Mouse (Mus musculus) adrenal gland, adult 18-20 months (tissue): ENCODE results near the gene Olfr1216. TPM values are rescaled to one million over a fixed set of nuclear protein-coding genes. Genes with fewer than 3 reads are reported as not detected.
"Not testable (repeated sequence)": the region's sequence is repeated elsewhere in the genome, so short reads cannot be mapped to it uniquely, and the experiment has no call there.

Experiments
- DNase-seq, 2 experiments: peaks; one replicate each; pipeline ENCODE4 v3.0.0; 2021 to 2022; ENCODE audit warnings: low spot score in 2 of 2
- long read RNA-seq, 2 experiments: library from polyadenylated mRNA; stranded (forward); transcript quantifications; one replicate each; pipeline ENCODE4 v2.0.0; 2021
- total RNA-seq, 2 experiments: library from RNA; stranded (reverse); gene quantifications; 1 replicate in 1 of 2; 2 replicates in 1 of 2; pipeline ENCODE4 v1.2.3; 2021

Gene Olfr1216
- not detected for total RNA-seq
- long read RNA-seq, experiment 1 = 0 reads
- long read RNA-seq, experiment 2 = 0 reads

GRCm38 (mm10) chr2:89018240-89018639, at the start of gene Olfr1216:
Gene Olfr1216, minus strand, starts transcription at chr2:89018340.
- no peak for DNase-seq

DNA sequence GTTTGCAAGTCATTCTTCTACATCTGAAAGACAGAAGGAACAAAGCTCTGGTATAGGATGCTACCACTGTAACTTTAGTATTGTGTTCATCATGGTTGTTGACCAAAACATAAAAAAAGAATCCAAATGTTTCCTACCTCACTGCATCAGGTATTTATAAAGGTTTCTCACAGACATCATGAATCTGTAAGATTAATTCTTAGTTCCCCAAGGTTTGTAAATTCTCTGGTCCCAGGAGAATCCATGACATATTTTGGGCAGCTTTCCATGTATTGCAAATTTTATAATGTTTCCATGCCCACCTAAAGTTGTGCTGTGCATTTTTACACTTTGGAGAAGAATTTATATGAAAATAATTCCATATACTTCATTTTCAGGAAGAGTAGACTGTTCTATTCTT, 42.9 kb upstream of the Olfr1216 start, which contains the start of gene Olfr1218:
Gene Olfr1218, minus strand, starts transcription at position 101 of the 400 bp plus-strand sequence.
- no peak for DNase-seq

DNA sequence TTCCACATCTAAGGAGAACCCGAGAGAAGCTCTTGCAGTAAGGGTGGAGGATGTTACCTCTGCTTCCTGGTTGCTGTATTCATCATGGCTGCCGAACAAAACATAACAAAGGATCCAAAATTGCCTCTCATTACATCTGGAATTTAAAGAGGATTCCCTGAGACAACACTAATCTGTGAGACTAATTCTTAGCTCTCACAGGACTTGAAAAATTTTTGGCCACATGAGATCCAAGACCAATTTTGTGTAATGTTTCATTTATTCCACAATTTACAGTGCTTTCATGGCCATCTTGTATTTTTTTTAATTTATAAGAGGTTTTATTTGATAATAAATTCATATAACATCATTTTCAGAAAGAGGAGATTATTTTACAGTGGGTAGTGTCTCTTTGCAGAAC, 13.8 kb upstream of the Olfr1216 start, which contains the start of gene Olfr1217:
Gene Olfr1217, minus strand, starts transcription at position 101 of the 400 bp plus-strand sequence.
- DNase-seq = no peak

GRCm38 (mm10) chr2:89021436-89021835, 3.3 kb upstream of the Olfr1216 start:
- not testable (repeated sequence) for DNase-seq

DNA sequence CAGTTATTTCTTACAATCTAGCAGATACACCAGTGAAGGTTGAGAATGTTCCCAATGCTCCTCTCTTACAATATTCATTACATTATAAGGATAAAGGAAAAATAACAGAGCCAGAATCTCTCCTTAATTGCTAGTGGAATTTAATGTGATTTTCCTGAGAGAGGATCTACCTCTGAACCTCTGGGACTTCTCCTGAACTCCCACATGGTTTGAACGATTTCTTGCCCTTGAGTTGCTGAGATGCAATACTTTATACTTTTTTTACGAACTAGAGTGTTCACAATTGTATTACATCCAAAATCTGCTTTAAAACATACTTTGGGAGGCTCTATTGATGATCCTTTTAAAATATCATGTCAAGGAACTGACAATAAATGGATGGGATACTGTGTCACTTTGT, 11.3 kb downstream of the Olfr1216 start, which contains the start of gene Olfr1215:
Gene Olfr1215, minus strand, starts transcription at position 101 of the 400 bp plus-strand sequence.
- no peak for DNase-seq

- no peak for DNase-seq
Observed at GRCm38 (mm10) chr2:88992553-88992952, 25.6 kb downstream of the Olfr1216 start, which contains the start of gene Olfr1214. Gene Olfr1214, minus strand, starts transcription at chr2:88992653.

DNA sequence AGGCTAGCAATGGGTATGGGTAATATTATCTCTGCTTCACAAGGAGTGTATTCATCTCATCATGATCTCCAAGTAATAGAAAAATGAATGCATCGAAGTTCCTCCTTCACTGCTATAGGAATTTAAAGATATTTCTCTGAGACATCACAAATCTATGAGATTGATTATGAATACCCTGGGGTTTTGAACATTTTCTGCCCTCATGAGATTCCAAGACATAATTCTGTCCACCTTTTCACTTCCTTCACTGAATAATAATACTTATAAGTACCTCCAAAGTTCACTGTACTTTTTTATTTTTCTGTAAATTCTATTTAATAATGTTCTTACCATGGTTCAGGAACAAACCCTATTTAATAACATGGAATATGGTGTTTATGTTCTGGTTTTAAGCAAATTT, 38.0 kb downstream of the Olfr1216 start, which contains the start of gene Gm13762:
Gene Gm13762, minus strand, starts transcription at position 101 of the 400 bp plus-strand sequence.
- no peak for DNase-seq

Other genes starting within 250 kb of the Olfr1216 start
- not detected for gene Olfr1200, start 247.9 kb downstream of the Olfr1216 start, total RNA-seq
- gene Olfr1201, start 225.3 kb downstream of the Olfr1216 start, total RNA-seq = not detected
- gene Olfr1202, start 203.8 kb downstream of the Olfr1216 start, total RNA-seq = not detected
- not detected for gene Olfr1205, start 188.6 kb downstream of the Olfr1216 start, total RNA-seq
- not detected for gene Olfr1204, start 169.0 kb downstream of the Olfr1216 start, total RNA-seq
- gene Olfr1206, start 155.1 kb downstream of the Olfr1216 start, total RNA-seq = not detected
- gene Olfr1208, start 116.0 kb downstream of the Olfr1216 start, total RNA-seq = not detected
- not detected for gene Olfr1209, start 103.2 kb downstream of the Olfr1216 start, total RNA-seq
- gene Olfr1211, start 80.2 kb downstream of the Olfr1216 start, total RNA-seq = not detected
- not detected for gene Olfr1212, start 64.4 kb downstream of the Olfr1216 start, total RNA-seq
- not detected for gene Gm13762, start 38.1 kb downstream of the Olfr1216 start, total RNA-seq
- gene Olfr1214, start 25.7 kb downstream of the Olfr1216 start, total RNA-seq = not detected
- not detected for gene Olfr1215, start 11.4 kb downstream of the Olfr1216 start, total RNA-seq
- not detected for gene Olfr1217, start 13.7 kb upstream of the Olfr1216 start, total RNA-seq
- gene Olfr1218, start 42.8 kb upstream of the Olfr1216 start, total RNA-seq = not detected
- not detected for gene Olfr1219, start 65.2 kb upstream of the Olfr1216 start, total RNA-seq
- not detected for gene Olfr1220, start 88.5 kb upstream of the Olfr1216 start, total RNA-seq
- gene Olfr1221, start 98.9 kb upstream of the Olfr1216 start, total RNA-seq = not detected
- not detected for gene Olfr1222, start 114.7 kb upstream of the Olfr1216 start, total RNA-seq
- not detected for gene Olfr1223, start 133.2 kb upstream of the Olfr1216 start, total RNA-seq
- gene Olfr1224-ps1, start 145.8 kb upstream of the Olfr1216 start, total RNA-seq = not detected
- not detected for gene Olfr1225, start 156.3 kb upstream of the Olfr1216 start, total RNA-seq
- gene Olfr1226, start 181.7 kb upstream of the Olfr1216 start, total RNA-seq = not detected
- not detected for gene Olfr1228, start 235.7 kb upstream of the Olfr1216 start, total RNA-seq